Mouse (Mus musculus): Measurements from ENCODE around the gene Creb3l1. TPM values are rescaled to one million over a fixed set of nuclear protein-coding genes. Genes with fewer than 3 reads are reported as not detected.
A peak's percentile ranks its signal among the peaks of the same experiment; 100 is the strongest.

Creb3l1 gene
- total RNA-seq, 1 experiment from 2014 or later = 12.6 TPM

DNA sequence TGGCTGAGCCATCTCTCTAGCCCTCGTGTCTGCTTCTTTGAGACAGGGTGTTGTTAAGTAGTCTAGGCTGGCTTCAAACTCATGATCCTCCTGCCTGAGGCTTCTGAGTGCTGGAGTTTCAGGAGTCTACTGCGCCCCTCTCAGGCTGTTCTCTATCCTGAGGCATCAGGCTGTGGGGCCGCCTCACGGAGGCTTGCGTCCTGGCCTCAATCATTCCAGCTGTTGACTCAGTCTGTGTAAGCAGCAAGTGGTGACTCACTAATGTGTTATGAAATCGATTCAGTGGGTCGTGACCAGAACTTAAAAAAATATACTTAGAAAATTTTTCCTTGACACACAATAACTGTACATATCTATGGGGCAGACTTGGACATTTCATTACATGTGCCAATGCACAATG, 19.7 kb downstream of the Creb3l1 start:
- DNase-seq = peak; percentile 63

DNA sequence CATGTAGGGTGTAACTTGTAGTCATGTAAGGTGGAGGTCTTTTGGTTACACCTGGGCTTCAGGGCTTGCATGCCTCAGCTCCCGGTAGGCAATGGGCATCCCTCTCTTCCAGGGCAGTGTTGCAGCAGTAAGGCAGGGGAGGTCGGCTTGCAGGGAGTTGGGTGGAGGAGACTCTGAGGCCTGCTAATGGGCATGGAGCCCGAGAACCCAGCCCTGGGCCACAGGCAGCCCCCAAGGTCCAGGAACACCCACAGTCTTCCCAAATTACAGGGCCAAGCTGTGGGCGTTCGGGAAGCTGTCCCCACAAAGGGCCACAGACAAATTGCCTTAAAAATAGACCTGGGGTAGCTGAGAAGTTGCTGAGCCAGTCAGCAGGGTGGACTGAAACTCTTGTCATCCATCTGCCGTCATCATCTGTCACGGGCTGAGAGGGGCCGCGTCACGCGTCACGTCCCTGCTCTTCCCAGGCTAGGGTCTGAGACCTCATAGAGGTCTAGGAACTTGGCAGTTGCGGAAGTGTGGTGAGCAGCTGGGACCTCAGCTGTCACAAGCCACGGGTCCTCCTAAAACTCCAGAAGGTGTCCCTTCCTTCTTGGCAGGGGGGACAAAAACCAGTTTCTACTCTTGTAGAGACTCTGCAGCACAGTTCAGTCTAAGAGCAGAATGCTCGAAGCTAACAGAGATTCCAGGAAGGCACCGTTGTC, 26.2 kb downstream of the Creb3l1 start:
- DNase-seq = no peak

GRCm38 (mm10) chr2:91996006-91996405, 28.3 kb downstream of the Creb3l1 start:
- no peak for DNase-seq

DNA sequence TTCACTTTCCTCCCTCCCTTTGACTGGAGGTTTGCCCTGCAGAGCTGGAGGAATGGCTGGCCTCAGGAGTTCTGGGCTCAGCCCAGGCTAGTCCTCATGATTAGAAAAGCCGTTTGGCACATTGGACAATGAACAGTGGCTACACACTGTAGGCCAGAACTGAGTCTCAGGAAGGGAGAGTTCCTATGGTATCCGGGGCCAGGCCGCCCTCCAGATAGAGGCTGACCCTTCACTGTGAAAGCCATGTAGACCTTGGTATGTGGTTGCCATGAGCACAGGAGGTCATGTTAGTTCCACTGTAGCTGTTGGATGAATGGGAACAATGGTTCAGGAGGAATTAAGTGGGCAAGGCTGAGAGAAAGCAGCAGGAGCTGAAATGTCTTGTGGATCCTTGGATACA, 30.9 kb downstream of the Creb3l1 start:
- no peak for DNase-seq

DNA sequence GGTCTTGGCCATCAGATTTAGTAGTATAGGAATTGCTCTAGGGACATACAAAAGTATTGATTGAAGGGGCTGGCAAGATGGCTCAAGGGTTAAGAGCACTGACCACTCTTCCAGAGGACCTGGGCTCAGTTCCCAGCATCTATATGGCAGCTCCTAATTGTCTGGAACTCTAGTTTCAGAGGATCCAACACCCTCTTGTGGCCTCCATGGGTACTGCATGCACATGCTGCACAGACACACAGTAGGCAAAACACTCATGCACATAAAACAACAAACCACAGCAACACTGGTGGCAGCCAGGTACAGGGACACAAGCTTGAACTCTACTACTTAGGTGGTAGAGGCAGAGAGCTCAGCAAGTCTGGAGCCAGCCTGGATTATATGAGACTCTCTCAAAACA, 34.6 kb downstream of the Creb3l1 start:
- no peak for DNase-seq

DNA sequence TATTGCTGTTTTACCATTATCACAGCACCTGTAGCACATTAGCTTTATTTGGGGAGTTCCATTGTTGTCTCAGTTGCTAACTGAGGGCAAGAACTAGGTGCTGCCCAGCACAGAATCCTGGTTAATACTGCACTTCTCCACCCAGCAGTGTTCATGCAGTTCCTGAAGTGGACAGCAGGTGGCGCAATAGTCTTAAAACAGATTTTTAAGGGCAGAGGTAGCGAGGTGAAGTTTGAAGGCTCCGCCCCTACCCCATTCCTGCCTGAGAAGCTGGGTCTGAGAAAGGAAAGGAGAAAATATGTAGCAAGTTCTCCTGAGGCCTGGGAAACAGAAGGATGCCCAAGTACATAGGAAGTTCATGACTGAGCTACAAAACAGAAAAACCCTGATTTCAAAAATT, 36.8 kb downstream of the Creb3l1 start:
- peak; percentile 89 for DNase-seq

DNA sequence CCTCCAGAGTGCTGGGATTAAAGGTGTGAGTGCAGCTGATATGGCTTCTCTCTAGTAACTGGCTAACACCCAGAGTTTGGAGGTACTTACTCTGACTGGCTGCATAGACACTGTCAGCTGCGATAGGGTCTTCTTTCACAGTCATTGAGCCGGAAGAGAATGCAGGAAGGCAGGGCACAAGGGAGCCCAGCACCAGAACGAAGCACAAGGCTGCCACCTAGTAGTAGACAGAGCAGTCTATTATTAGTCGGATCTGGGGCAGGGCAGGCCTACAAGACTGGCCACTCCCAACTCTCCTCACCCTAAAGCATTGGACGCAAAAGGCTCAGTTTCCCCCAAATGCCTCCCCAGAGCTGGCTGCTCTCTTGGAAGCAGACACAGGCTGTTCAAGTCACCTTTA, 38.2 kb downstream of the Creb3l1 start:
- DNase-seq = no peak

DNA sequence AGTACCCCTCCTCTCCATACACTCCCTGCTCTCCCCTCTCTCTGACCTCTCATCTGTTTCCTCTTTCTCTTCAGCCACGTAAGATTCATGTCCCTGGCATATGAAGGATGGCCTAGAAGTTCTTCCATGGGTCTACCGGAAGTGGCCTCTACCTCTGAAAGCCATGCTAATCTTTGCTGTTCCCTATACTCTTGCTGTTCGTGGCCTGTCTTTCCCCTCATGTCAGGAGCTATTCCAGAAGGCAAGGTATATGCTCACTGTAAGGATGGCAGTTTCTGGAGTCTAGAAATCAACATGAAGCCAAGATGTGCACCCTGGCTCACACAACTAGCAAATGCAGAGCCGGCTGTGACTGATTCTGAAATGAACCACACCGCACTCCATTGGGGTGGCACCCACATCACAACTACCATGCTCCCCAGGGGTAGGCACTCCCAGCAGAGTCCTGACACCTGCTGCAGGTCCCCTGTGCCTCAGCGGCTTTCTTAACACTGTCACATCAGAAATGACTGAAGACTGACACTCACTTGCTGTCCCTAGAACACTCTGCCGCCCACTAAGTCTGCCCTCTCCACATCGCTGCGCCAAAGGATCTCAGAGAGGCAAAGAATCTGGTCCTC, 39.3 kb downstream of the Creb3l1 start:
- no peak for DNase-seq

- DNase-seq = peak; percentile 91
Measured at GRCm38 (mm10) chr2:91984439-91984838, 39.9 kb downstream of the Creb3l1 start.

DNA sequence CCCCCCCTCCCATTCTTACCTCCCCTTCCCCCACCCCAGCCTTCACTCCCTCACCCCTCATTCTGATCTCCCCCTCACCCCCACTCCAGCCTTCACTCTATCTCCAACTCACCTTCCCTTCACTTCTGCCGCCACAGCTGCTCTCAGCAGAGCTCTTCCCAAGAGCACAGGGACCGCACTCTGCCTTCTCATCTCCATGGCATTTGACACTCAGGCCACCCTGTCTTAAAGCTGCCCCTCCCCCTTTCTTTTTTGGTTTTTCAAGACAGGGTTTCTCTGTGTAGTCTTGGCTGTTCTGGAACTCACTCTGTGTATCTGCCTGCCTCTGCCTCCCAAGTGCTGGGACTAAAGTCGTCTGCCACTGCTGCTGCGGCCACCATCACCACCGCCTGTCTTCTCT, 43.5 kb downstream of the Creb3l1 start:
- DNase-seq = no peak

GRCm38 (mm10) chr2:91980245-91980644, 44.1 kb downstream of the Creb3l1 start:
- no peak for DNase-seq

GRCm38 (mm10) chr2:91978547-91978946, 45.8 kb downstream of the Creb3l1 start:
- DNase-seq = no peak

- no peak for DNase-seq
Measured at GRCm38 (mm10) chr2:91977960-91978359, 46.3 kb downstream of the Creb3l1 start.

DNA sequence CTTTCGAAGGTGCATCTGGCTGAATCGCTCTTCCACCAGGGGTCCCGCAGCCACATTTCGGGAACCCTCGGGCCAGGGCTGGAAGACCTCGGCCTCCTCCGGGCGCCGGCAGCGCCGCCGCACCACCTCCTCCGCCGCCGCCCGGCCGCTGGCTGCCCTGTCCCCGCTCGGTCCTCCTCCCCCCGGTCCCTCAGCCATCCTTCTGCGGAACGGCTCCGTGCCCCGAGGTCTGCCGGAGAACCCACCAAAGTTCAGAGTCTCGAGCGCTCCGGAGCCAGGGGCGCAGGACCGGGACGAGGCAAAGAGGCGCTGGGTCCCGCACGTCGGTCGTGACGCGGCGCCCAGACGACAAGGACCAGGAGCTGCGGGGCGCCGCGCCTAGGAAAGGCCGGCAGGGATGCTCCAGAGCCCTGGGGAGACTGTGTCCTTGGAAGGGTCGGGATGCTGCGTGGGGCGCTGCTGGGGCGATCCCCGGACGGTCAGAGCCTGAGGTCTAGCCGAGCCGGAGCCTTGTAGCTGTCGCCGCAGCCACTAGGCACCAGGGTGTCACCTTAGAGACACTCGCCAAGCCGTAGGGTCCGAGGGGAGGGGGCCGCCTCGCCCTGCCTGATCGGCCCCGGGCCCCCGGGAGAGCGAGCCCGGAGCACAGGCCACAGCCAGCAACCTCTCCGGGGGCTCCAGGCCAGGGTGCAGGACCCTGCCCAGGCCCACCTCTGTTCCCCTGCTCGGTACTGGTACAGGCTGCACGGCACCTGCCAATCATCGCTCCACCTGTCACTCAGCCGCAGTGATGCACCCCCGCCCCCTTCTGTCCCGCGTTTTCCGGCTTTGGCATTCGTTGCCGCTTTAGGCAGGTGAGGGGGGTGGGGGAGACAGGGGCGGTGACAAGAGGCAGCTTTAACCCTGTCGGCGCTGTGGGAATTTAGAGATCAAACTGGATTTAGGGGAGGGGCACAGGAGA, 48.4 kb downstream of the Creb3l1 start, which contains the start of gene Dgkz:
Dgkz (minus strand) TSS at position 284 of the 961 bp plus-strand sequence.
- DNase-seq = no peak

- no peak for DNase-seq
Measured at GRCm38 (mm10) chr2:91973416-91974135, 50.7 kb downstream of the Creb3l1 start.

DNA sequence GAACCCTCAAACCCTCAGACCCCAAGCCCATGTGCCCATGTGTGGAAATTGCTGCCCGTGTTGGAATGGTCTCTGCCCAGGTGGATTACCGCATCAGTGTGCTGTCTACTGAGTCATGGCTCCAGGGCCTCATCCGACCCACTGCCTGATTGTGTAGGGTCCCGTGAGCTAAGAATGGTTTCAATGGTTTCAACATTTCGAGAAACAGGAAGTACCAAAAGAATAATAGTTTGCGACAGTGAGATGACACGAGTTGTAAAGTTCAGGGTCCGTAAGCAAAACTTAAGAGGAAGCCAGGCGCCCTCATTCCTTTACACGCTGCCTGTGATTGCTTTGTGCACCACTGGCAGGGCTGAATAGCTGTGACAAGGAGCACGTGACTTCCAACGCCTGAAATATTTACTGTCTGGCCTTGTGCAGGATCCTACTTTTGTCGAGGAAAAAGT, 52.2 kb downstream of the Creb3l1 start:
- DNase-seq = peak; percentile 54

- peak; percentile 55 for DNase-seq
Measured at GRCm38 (mm10) chr2:91971231-91972097, 52.8 kb downstream of the Creb3l1 start.

DNA sequence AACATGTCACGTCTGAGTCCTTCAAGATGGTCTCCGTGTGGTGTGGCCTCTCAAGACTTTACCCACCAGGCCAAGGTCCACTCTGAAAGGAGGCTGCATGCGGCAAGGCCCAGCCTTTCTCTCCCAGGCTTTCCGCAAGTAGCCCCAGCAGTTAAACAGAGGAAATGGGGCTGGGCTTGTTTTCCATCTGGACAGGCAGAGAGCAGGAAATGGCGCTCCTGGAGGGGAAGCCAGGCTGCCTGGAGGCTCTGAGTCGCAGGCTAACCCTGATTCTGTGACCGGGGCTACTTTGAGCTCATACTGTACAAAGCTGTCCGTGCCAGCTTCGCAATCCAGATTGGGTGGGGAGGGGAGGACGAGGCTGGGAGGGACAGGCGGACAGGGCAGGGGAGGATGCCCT, 56.3 kb downstream of the Creb3l1 start:
- DNase-seq = peak; percentile 60

DNA sequence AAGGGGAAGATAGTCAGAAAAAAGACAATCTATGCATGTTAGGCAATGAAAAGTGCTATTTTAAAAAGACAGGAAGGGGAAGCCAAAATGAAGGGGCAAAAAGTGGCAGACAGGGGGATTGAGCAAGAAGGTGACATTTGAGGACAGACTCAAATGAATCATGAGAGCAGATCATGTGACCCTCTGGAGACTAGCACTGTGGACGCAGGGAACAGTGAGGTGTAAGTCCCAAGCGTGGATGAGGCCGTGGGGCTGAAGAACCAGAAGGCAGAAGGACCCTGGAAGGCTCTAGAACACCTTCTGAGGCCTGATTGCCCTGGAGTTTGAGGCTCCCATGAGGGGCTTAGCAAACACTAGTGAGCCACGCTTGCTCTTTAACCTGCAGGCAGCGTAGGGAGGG, 57.9 kb downstream of the Creb3l1 start:
- DNase-seq = no peak

DNA sequence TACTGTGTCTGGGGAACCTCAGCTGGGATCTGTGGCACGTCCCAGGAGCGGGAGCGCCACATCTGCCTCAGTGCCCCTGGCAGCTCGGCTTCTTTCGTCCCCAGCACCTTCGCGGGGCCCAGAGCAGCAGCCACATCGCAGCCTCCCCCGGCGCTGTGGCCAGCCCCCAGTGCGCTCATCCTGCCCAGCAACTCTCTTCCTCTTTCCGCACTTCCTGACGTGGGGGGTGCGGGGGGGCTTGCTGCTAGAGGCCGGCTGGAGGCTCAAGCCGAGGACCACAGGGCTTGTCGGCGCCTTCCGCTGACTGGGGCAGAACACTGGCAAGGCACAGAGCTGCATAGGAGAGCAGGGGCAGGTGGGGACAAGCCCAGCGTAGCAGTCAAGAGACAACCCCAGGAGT, 58.9 kb downstream of the Creb3l1 start:
- DNase-seq = peak; percentile 78

DNA sequence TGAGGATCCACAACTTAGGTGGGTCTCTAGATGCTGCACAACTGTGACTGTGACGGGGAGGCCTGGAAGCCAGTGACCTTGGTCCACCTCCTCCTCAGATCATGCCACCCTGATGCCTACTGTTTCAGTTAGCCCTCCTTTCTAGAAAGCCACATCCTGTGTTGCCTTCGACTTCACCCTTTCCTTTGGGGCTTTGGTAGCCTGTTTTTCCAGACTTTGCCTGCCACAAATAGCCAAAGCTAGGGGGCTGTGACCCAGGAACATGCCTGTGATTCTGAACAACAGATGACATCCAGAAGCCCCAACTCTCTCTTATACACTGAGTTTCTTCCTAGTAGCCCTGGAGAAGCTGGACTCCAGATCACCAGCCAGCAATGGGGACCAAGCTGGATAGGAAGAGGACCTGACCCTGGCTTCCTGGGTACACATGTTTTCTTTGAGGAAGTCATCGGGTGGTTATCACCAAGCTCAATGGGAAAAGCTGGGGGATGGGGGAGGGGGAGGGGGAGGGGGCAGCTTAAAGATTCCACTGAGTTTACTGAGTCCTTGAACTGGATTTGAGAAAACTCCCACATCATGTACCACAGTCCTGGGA, 59.6 kb downstream of the Creb3l1 start:
- DNase-seq = no peak
